Mouse (Mus musculus) G1E (cell line): ENCODE results near the gene Prorsd1. TPM values are rescaled to one million over a fixed set of nuclear protein-coding genes. Genes with fewer than 3 reads are reported as not detected.

Experiments used
- ATAC-seq: 2 replicates; pipeline ENCODE4 v1.8.0; 2016; ENCODE audit warnings: mild to moderate bottlenecking; ENCODE audit not compliant: insufficient number of reproducible peaks, poor library complexity, low FRiP score, severe bottlenecking; ENCODE audit errors: extremely low read depth
- DNase-seq: peaks from one replicate; pipeline ENCODE4 v3.0.0; 2012; ENCODE audit warnings: low spot score
- H3K27me3 ChIP-seq: 2 replicates; pipeline ENCODE4 v1.6.1; 2012; ENCODE audit warnings: mild to moderate bottlenecking, low read length, inconsistent platforms; ENCODE audit not compliant: insufficient read depth
- H3K36me3 ChIP-seq: replicated peaks from 2 replicates; pipeline ENCODE3; 2012; ENCODE audit warnings: mild to moderate bottlenecking, inconsistent platforms
- H3K4me1 ChIP-seq: 2 replicates; pipeline ENCODE4 v1.6.1; 2012; ENCODE audit warnings: low read depth, low read length, inconsistent platforms, mixed read lengths; ENCODE audit not compliant: insufficient read depth
- H3K4me3 ChIP-seq: 2 replicates; pipeline ENCODE4 v1.5.1; 2012; ENCODE audit warnings: low read depth, mild to moderate bottlenecking, inconsistent platforms, low read length, moderate library complexity, mixed read lengths
- H3K9me3 ChIP-seq: replicated peaks from 2 replicates; pipeline ENCODE4 v1.6.1; 2012; ENCODE audit warnings: inconsistent platforms
- CTCF ChIP-seq: IDR thresholded peaks from 2 replicates; pipeline ENCODE4 v1.5.1; 2012; ENCODE audit warnings: low read depth, low read length, inconsistent platforms, mixed read lengths
- GATA1 ChIP-seq: IDR thresholded peaks from 2 replicates; pipeline ENCODE4 v1.6.1; 2012; ENCODE audit warnings: borderline replicate concordance, low read length, inconsistent platforms, mixed read lengths
- GATA2 ChIP-seq: IDR thresholded peaks from 2 replicates; pipeline ENCODE4 v1.6.1; 2012; ENCODE audit warnings: low read depth, low read length, inconsistent platforms, borderline replicate concordance
- POLR2AphosphoS5 ChIP-seq: IDR thresholded peaks from 2 replicates; pipeline ENCODE4 v1.6.1; 2012; ENCODE audit warnings: low read depth, low read length, inconsistent platforms; ENCODE audit not compliant: insufficient replicate concordance
- TAL1 ChIP-seq: conservative IDR thresholded peaks from 2 replicates; pipeline ENCODE4 v1.6.1; 2012; ENCODE audit warnings: low read depth, low read length, inconsistent platforms, mixed read lengths
- polyA plus RNA-seq: library from polyadenylated mRNA; stranded (reverse); fragments of >175 nt; gene quantifications from 2 replicates; pipeline ENCODE4 v1.2.3, GENCODE M21; 2012
- total RNA-seq, 2 experiments: library from RNA; stranded (forward) in 1 of 2; stranded (reverse) in 1 of 2; fragments of 200-1000 nt in 1 of 2; fragments of >200 nt in 1 of 2; fragmentation: Nextera tagmentation in 1 of 2; gene quantifications; 2 replicates each; pipeline ENCODE4 v1.2.3; 2014 to 2017

Prorsd1 gene
- total and polyA plus RNA-seq, 3 experiments, result 34.9 to 135 (median 47.5) TPM

GRCm38 (mm10) chr11:29525988-29526794, 11.4 kb upstream of the Prorsd1 start, which contains the start of gene Mtif2:
Mtif2 (plus strand) TSS chr11:29526408.
- Histone ChIP-seq H3K9me3 (no peaks in the 10 kb centered on the region), H3K27me3 (no peaks in the 10 kb centered on the region), H3K4me3 (peak within 1 kb of the TSS; percentile 86), H3K36me3 (peaks cover 27% of the 10 kb centered on the region), H3K4me1 (peaks cover 28% of the 10 kb centered on the region)
- ATAC-seq (peak; percentile 91), DNase-seq (peak; percentile 65)
- TF ChIP-seq TAL1, result no peak

- ATAC-seq, result no peak
- no peak for DNase-seq
- no peak for TF ChIP-seq TAL1
- TF ChIP-seq POLR2AphosphoS5, result no peak
- no peak for TF ChIP-seq CTCF
- no peak for TF ChIP-seq GATA1
- TF ChIP-seq GATA2, result no peak
- peaks cover 31% of the 10 kb centered on the region for H3K4me1 ChIP-seq
- no peaks in the 10 kb centered on the region for H3K9me3 ChIP-seq
- H3K4me3 ChIP-seq, result peak overlapping the region; percentile 80
- H3K36me3 ChIP-seq, result peaks cover 27% of the 10 kb centered on the region
- no peaks in the 10 kb centered on the region for H3K27me3 ChIP-seq
Observed at GRCm38 (mm10) chr11:29514325-29514681, 530 bp downstream of the Prorsd1 start.

GRCm38 (mm10) chr11:29512818-29513535, 1.9 kb downstream of the Prorsd1 start:
- TF ChIP-seq TAL1 (no peak), CTCF (no peak), GATA2 (no peak), GATA1 (no peak), POLR2AphosphoS5 (no peak)
- no peaks in the 10 kb centered on the region for H3K27me3 ChIP-seq
- H3K4me3 ChIP-seq, result peak overlapping the region; percentile 80; the same call in 1 of the 2 replicates
- H3K4me1 ChIP-seq, result peaks cover 32% of the 10 kb centered on the region
- no peak for DNase-seq
- peaks cover 27% of the 10 kb centered on the region for H3K36me3 ChIP-seq
- no peaks in the 10 kb centered on the region for H3K9me3 ChIP-seq
- ATAC-seq, result no peak

GRCm38 (mm10) chr11:29509421-29509820, 5.4 kb downstream of the Prorsd1 start:
- ATAC-seq, result no peak
- no peak overlapping the region for H3K4me3 ChIP-seq
- H3K9me3 ChIP-seq, result no peaks in the 10 kb centered on the region
- TF ChIP-seq GATA1 (no peak), POLR2AphosphoS5 (no peak), TAL1 (no peak), CTCF (no peak), GATA2 (no peak)
- H3K4me1 ChIP-seq, result peaks cover 57% of the 10 kb centered on the region
- no peaks in the 10 kb centered on the region for H3K27me3 ChIP-seq
- H3K36me3 ChIP-seq, result peaks cover 30% of the 10 kb centered on the region
- no peak for DNase-seq

- ATAC-seq, result peak; percentile 35
- H3K4me3 ChIP-seq, result no peak overlapping the region; the same call in 1 of the 2 replicates
- peaks cover 25% of the 10 kb centered on the region for H3K36me3 ChIP-seq
- TF ChIP-seq GATA1, result no peak
- no peak for TF ChIP-seq CTCF
- no peak for TF ChIP-seq GATA2
- TF ChIP-seq POLR2AphosphoS5, result no peak
- no peak for TF ChIP-seq TAL1
- DNase-seq, result no peak
- no peaks in the 10 kb centered on the region for H3K9me3 ChIP-seq
- H3K4me1 ChIP-seq, result peaks cover 48% of the 10 kb centered on the region
- H3K27me3 ChIP-seq, result no peaks in the 10 kb centered on the region
Observed at GRCm38 (mm10) chr11:29504899-29505625, 9.8 kb downstream of the Prorsd1 start.
